Mouse (Mus musculus): ENCODE measurements at regions not wholly inside any gene's neighbourhood (a gene's known extent, or its start where the extent isn't known, plus 50 kb on each side); places are given as distances from the start of the nearest gene placed in this dataset.

- TF ChIP-seq CTCF (IDR thresholded peaks at IDR 0.05) (no peak), EP300 (IDR thresholded peaks at IDR 0.05) (no peak)
Measured at GRCm38 (mm10) chr10:72099156-72099812, 555.4 kb upstream of the Zwint start.
